Mouse (Mus musculus) neural tube, embryonic 15.5 days (tissue): ENCODE results near the gene Crkl. TPM values are rescaled to one million over a fixed set of nuclear protein-coding genes. Genes with fewer than 3 reads are reported as not detected.
A peak's percentile ranks its signal among the peaks of the same experiment; 100 is the strongest.

Experiments used
- ATAC-seq: fragments of 200-750 bp; cut with Nextera tagmentation; 2 replicates; pipeline ENCODE4 v1.8.0; 2017; ENCODE audit warnings: mild to moderate bottlenecking, moderate TSS enrichment, moderate library complexity; ENCODE audit not compliant: low FRiP score
- H3K27ac ChIP-seq: fragments of 300-500 bp; sonication (generic); replicated peaks from 2 replicates; pipeline ENCODE4 v1.5.1; 2015; ENCODE audit warnings: mild to moderate bottlenecking, inconsistent platforms
- H3K27me3 ChIP-seq: fragments of 300-500 bp; sonication (generic); replicated peaks from 2 replicates; pipeline ENCODE4 v1.6.1; 2015; ENCODE audit warnings: inconsistent platforms
- H3K36me3 ChIP-seq: fragments of 300-500 bp; sonication (generic); 2 replicates; pipeline ENCODE4 v1.6.1; 2015; ENCODE audit warnings: inconsistent platforms
- H3K4me1 ChIP-seq: fragments of 300-500 bp; sonication (generic); 2 replicates; pipeline ENCODE4 v1.6.1; 2015; ENCODE audit warnings: inconsistent platforms
- H3K4me2 ChIP-seq: fragments of 300-500 bp; sonication (generic); 2 replicates; pipeline ENCODE4 v1.6.1; 2015; ENCODE audit warnings: inconsistent platforms, mild to moderate bottlenecking, moderate library complexity
- H3K4me3 ChIP-seq: fragments of 300-500 bp; sonication (generic); replicated peaks from 2 replicates; pipeline ENCODE4 v1.5.1; 2015; ENCODE audit warnings: mild to moderate bottlenecking, inconsistent platforms
- H3K9ac ChIP-seq: fragments of 300-500 bp; sonication (generic); replicated peaks from 2 replicates; pipeline ENCODE4 v1.6.1; 2015; ENCODE audit warnings: mild to moderate bottlenecking, inconsistent platforms
- H3K9me3 ChIP-seq: fragments of 300-500 bp; sonication (generic); replicated peaks from 2 replicates; pipeline ENCODE4 v1.6.1; 2016; ENCODE audit warnings: inconsistent platforms
- WGBS: fragments of 180-500 bp; shearing (Covaris S2); methylation state at CpG from one replicate; pipeline ENCODE4 v1.1.7; 2015; ENCODE audit warnings: mixed read lengths; 5-methylcytosine and 5-hydroxymethylcytosine counted together
- polyA plus RNA-seq: library from polyadenylated mRNA; unstranded; fragments of >200 nt; fragmentation: Nextera tagmentation; extraction: Ambion mirVana; gene quantifications from 2 replicates; pipeline ENCODE4 v1.2.1, GENCODE M21; 2015

The Crkl gene
- polyA plus RNA-seq, 1 experiment from 2014 or later: 77.4 TPM

- no peaks in the 10 kb centered on the region for H3K27me3 ChIP-seq
- under 1% methylated on average over 50 of the region's 50 CpGs for WGBS
- peak within 1 kb of the TSS; percentile 75 for H3K4me2 ChIP-seq
- H3K9ac ChIP-seq: peak within 1 kb of the TSS; percentile 75
- no peaks in the 10 kb centered on the region for H3K9me3 ChIP-seq
- ATAC-seq: peak; percentile 96
- peak within 1 kb of the TSS; percentile 74 for H3K4me3 ChIP-seq
- H3K4me1 ChIP-seq: peaks cover 18% of the 10 kb centered on the region
- H3K36me3 ChIP-seq: peaks cover 27% of the 10 kb centered on the region
- H3K27ac ChIP-seq: peak within 1 kb of the TSS; percentile 98
Observed at GRCm38 (mm10) chr16:17508546-17509239, 56.9 kb downstream of the Crkl start, which contains the start of gene Lztr1. TSS of gene Lztr1 (plus strand) at chr16:17508688.

- Histone ChIP-seq H3K36me3 (peaks cover 31% of the 10 kb centered on the region), H3K27ac (peak overlapping the region; percentile 98), H3K4me2 (peak overlapping the region; percentile 75), H3K27me3 (no peaks in the 10 kb centered on the region), H3K4me1 (peaks cover 18% of the 10 kb centered on the region), H3K9me3 (no peaks in the 10 kb centered on the region), H3K9ac (peak overlapping the region; percentile 75), H3K4me3 (peak overlapping the region; percentile 74)
- ATAC-seq: peak; percentile 18
- WGBS: 12% methylated on average over 9 of the region's 9 CpGs
Observed at GRCm38 (mm10) chr16:17509240-17509597, 57.4 kb downstream of the Crkl start.

- no peaks in the 10 kb centered on the region for H3K9me3 ChIP-seq
- 100% methylated on average over 2 of the region's 2 CpGs for WGBS
- no peaks in the 10 kb centered on the region for H3K27me3 ChIP-seq
- H3K4me2 ChIP-seq: peak overlapping the region; percentile 75
- 0 out of 2 replicates have a peak overlapping the region, but pooled peaks have one; percentile 75 for H3K9ac ChIP-seq
- no peak for ATAC-seq
- no peak overlapping the region for H3K4me3 ChIP-seq
- peaks cover 18% of the 10 kb centered on the region for H3K4me1 ChIP-seq
- H3K36me3 ChIP-seq: peaks cover 39% of the 10 kb centered on the region
- H3K27ac ChIP-seq: no peak overlapping the region
Observed at GRCm38 (mm10) chr16:17510143-17510542, 58.4 kb downstream of the Crkl start.

GRCm38 (mm10) chr16:17510686-17511085 lies 58.9 kb downstream of the Crkl start:
- no peak for ATAC-seq
- Histone ChIP-seq H3K27ac (no peak overlapping the region), H3K4me2 (no peak overlapping the region), H3K4me3 (no peak overlapping the region), H3K9ac (0 out of 2 replicates have a peak overlapping the region, but pooled peaks have one; percentile 75), H3K9me3 (no peaks in the 10 kb centered on the region), H3K36me3 (peaks cover 44% of the 10 kb centered on the region), H3K4me1 (peaks cover 18% of the 10 kb centered on the region), H3K27me3 (no peaks in the 10 kb centered on the region)
- WGBS: 91% methylated on average over 2 of the region's 2 CpGs

- Histone ChIP-seq H3K4me1 (peaks cover 18% of the 10 kb centered on the region), H3K9me3 (no peaks in the 10 kb centered on the region), H3K27ac (no peak overlapping the region), H3K9ac (no peak overlapping the region), H3K36me3 (peaks cover 52% of the 10 kb centered on the region), H3K4me2 (no peak overlapping the region), H3K4me3 (no peak overlapping the region), H3K27me3 (no peaks in the 10 kb centered on the region)
- no peak for ATAC-seq
- 94% methylated on average over 4 of the region's 4 CpGs for WGBS
Observed at GRCm38 (mm10) chr16:17511431-17511830, 59.6 kb downstream of the Crkl start.

GRCm38 (mm10) chr16:17518910-17519309 lies 67.1 kb downstream of the Crkl start:
- Histone ChIP-seq H3K27me3 (no peaks in the 10 kb centered on the region), H3K4me1 (no peaks in the 10 kb centered on the region), H3K9ac (no peak overlapping the region), H3K4me2 (no peak overlapping the region), H3K4me3 (no peak overlapping the region), H3K36me3 (peaks cover 95% of the 10 kb centered on the region), H3K27ac (no peak overlapping the region), H3K9me3 (no peaks in the 10 kb centered on the region)
- no peak for ATAC-seq
- 90% methylated on average over 2 of the region's 2 CpGs for WGBS

- no peak for ATAC-seq
- H3K9me3 ChIP-seq: no peaks in the 10 kb centered on the region
- H3K27me3 ChIP-seq: no peaks in the 10 kb centered on the region
- 95% methylated on average over 11 of the region's 11 CpGs for WGBS
- no peak overlapping the region for H3K27ac ChIP-seq
- no peak overlapping the region for H3K4me2 ChIP-seq
- H3K4me1 ChIP-seq: peaks cover 6% of the 10 kb centered on the region
- peaks cover 97% of the 10 kb centered on the region for H3K36me3 ChIP-seq
- H3K9ac ChIP-seq: no peak overlapping the region
- no peak overlapping the region for H3K4me3 ChIP-seq
Observed at GRCm38 (mm10) chr16:17524156-17524555, 72.4 kb downstream of the Crkl start.

GRCm38 (mm10) chr16:17525524-17525923 lies 73.7 kb downstream of the Crkl start:
- no peak overlapping the region for H3K9ac ChIP-seq
- 83% methylated on average over 3 of the region's 3 CpGs for WGBS

GRCm38 (mm10) chr16:17526223-17526622 lies 74.4 kb downstream of the Crkl start:
- Histone ChIP-seq H3K9ac (no peak overlapping the region), H3K27ac (no peak overlapping the region), H3K9me3 (no peaks in the 10 kb centered on the region), H3K4me2 (no peak overlapping the region), H3K27me3 (no peaks in the 10 kb centered on the region), H3K36me3 (peaks cover 77% of the 10 kb centered on the region), H3K4me3 (no peak overlapping the region), H3K4me1 (peaks cover 16% of the 10 kb centered on the region)
- no peak for ATAC-seq
- WGBS: 90% methylated on average over 6 of the region's 6 CpGs

More at GRCm38 (mm10) chr16:17525524-17525923, 73.7 kb downstream of the Crkl start:
- no peak overlapping the region for H3K4me3 ChIP-seq
- peaks cover 84% of the 10 kb centered on the region for H3K36me3 ChIP-seq
- peaks cover 16% of the 10 kb centered on the region for H3K4me1 ChIP-seq
- H3K9me3 ChIP-seq: no peaks in the 10 kb centered on the region
- no peak for ATAC-seq
- no peak overlapping the region for H3K4me2 ChIP-seq
- no peak overlapping the region for H3K27ac ChIP-seq
- no peaks in the 10 kb centered on the region for H3K27me3 ChIP-seq

- Histone ChIP-seq H3K36me3 (peaks cover 63% of the 10 kb centered on the region), H3K4me2 (no peak overlapping the region), H3K9ac (no peak overlapping the region), H3K4me1 (peaks cover 29% of the 10 kb centered on the region), H3K27ac (no peak overlapping the region), H3K9me3 (no peaks in the 10 kb centered on the region), H3K4me3 (no peak overlapping the region), H3K27me3 (no peaks in the 10 kb centered on the region)
- no peak for ATAC-seq
Observed at GRCm38 (mm10) chr16:17527606-17528005, 75.8 kb downstream of the Crkl start.

GRCm38 (mm10) chr16:17528276-17528675 lies 76.5 kb downstream of the Crkl start:
- no peak for ATAC-seq
- no peak overlapping the region for H3K4me2 ChIP-seq
- H3K4me3 ChIP-seq: no peak overlapping the region
- no peaks in the 10 kb centered on the region for H3K9me3 ChIP-seq
- H3K27ac ChIP-seq: no peak overlapping the region
- peaks cover 56% of the 10 kb centered on the region for H3K36me3 ChIP-seq
- H3K4me1 ChIP-seq: peaks cover 29% of the 10 kb centered on the region
- 84% methylated on average over 13 of the region's 13 CpGs for WGBS
- no peak overlapping the region for H3K9ac ChIP-seq
- H3K27me3 ChIP-seq: no peaks in the 10 kb centered on the region

GRCm38 (mm10) chr16:17529981-17530586 lies 78.3 kb downstream of the Crkl start:
- peak; percentile 8; the same call in 1 of the 2 replicates for ATAC-seq

More at GRCm38 (mm10) chr16:17529981-17530586, 78.3 kb downstream of the Crkl start:
- 20% methylated on average over 17 of the region's 17 CpGs for WGBS
- Histone ChIP-seq H3K9me3 (no peaks in the 10 kb centered on the region), H3K36me3 (peaks cover 41% of the 10 kb centered on the region), H3K4me3 (peak overlapping the region; percentile 65), H3K27me3 (no peaks in the 10 kb centered on the region), H3K27ac (peak overlapping the region; percentile 99), H3K4me1 (peaks cover 29% of the 10 kb centered on the region), H3K9ac (peak overlapping the region; percentile 73), H3K4me2 (peak overlapping the region; percentile 95)
